Mouse (Mus musculus): Measurements from ENCODE around the gene Sohlh2.

The Sohlh2 gene

DNA sequence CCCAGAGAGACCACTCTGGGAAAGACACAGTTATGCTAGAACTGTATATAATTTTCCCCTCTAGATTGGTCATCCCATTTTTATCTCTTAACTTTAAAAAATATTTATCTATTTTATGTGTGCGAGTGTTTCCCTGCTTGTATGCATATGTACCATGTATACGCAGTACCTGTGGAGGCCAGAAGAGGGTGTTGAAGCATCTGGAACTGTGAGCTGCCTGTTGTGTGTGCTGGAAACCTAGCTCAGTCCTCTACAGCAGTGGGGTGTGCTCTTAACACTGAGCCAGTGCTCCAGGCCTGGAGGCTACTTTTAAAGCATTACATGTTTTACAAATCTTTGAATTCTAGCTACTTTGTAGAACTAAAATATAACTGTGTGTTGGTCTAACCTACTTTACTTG, 24.6 kb downstream of the Sohlh2 start:
- in situ Hi-C loops (cut with MseI, MboI) = no loop called here

DNA sequence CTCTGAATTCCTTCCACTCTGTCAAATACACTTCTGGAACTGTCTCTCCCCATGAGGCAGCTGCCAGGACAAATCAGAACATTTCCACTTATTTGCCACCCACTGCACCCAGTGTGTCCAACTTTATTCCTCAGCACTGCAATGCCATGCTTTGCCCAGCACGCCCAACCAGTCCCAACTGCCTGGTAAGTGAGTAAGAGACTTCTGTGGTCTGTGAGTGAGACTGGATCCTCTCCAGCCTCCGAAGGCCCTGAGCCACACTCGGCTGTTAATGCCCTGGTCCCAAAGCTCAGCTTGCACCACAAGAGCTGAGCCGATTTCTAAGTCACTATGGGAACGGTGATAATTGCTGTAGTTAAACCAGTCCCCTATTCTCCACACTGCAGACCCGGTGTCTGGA, 25.8 kb downstream of the Sohlh2 start:
- in situ Hi-C loops (cut with MseI, MboI) = no loop called here

DNA sequence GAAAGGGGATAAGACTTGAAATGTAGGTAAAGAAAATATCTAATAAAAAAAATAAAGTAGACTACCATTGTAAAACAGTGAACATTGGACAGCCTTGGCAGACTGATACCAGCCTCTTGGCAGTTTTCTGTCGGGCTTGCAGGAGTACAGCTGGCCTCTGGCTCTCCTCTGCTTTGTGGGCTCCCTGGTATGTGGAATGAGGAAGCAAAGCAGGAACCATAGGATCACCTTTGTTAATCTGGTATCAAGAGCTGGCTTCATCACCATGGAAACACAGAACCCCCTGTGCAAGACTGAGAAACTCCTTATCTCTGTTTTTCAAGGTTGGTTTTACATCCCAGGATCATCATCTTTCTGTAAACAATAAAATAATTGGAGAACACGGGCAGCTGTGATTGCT, 30.4 kb downstream of the Sohlh2 start:
- in situ Hi-C loops (cut with MseI, MboI) = no loop called here

- in situ Hi-C loops (cut with MseI, MboI) = no loop called here
These were observed 32.0 kb downstream of the Sohlh2 start for GRCm38 (mm10) chr3:55213785-55214184.

- in situ Hi-C loops (cut with MseI, MboI) = no loop called here
These were observed 32.6 kb downstream of the Sohlh2 start for GRCm38 (mm10) chr3:55214413-55214812.

DNA sequence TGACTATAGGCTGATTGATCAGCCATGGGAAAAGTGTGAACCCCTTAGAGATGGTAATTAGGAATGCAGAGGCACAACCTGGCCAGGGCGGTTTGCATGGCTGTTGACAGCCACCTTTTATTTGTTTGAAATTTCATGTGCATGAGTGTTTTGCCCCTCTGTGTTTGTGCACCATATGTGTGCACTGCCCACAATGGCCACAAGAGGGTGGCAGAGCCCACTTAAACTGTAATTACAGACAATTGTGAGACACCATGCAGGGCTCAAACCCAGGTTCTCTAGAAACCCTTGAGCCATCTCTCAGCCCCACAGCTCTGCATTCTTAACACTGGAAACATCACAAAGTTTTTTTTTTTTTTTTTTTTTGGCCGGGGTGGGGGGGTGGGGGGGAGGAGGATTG, 40.7 kb downstream of the Sohlh2 start:
- in situ Hi-C loops (cut with MseI, MboI) = loop anchor here in 1 of 2 experiments (10.0 kb wide), 1 partner anchor 132 kb away; no protein-coding TSS in a partner anchor

DNA sequence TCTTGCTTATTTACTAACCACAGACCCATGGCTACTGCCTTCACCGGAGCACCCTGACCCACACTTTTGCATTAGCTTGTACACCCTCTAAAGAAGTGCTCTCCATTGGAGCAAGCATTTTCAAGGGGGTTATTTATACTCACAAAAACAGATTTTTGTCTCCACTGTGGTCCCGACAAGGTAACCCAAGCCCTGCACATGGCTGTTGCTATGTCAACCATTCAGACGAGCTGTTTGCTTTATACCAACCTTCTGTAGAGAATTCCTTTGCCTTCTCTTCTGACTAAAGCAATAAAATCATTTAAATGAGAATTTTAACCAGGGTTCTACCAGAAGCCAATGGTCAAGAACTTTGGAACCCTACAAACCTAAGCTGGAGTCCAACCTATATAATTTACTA, 42.0 kb downstream of the Sohlh2 start:
- in situ Hi-C loops (cut with MseI, MboI) = loop anchor here in 1 of 2 experiments (10.0 kb wide), 1 partner anchor 131 kb away; no protein-coding TSS in a partner anchor

GRCm38 (mm10) chr3:55226501-55227213, 44.8 kb downstream of the Sohlh2 start:
- in situ Hi-C loops (cut with MseI, MboI) = loop anchor here in 1 of 2 experiments (10.0 kb wide), 1 partner anchor 128 kb away; no protein-coding TSS in a partner anchor

- in situ Hi-C loops (cut with MseI, MboI) = loop anchor here in 1 of 2 experiments (10.0 kb wide), 1 partner anchor 128 kb away; no protein-coding TSS in a partner anchor
These were observed 45.4 kb downstream of the Sohlh2 start for GRCm38 (mm10) chr3:55227214-55227581.

DNA sequence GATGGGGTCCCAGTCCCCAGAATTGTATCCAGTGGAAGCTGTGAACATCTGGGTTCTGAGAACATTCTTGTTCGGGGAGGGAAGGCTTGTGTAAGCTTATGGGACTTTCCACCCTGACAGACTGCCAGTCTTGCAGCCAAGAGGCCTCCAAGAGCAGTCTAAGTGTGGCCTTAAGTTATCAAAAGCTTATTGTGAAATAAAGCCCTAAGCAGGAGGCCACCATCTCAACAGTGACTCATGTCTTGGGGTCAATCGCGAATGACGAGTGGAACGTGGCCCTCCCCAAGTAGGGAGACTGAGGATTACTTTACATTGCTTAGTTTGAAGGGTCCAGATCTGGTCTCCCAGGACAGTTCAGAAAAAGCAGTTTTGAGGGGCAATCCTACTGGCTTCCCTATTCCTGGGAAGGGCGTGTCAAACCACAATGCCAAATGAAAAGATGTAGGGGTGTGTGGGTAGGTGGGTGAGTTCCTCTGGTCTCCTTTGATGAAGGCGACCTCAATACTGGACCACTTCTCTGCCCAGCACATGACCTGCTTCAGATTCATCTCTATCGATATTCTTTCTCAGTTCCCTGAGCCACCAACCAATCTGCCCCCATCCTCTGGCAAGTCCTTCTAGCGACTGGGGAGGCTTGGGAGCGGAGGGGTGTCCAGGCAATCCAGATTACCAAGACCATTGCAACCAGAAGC, 60.0 kb downstream of the Sohlh2 start, which contains the start of gene Dclk1:
TSS of gene Dclk1 (plus strand) at position 635 of the 692 bp plus-strand sequence.
- in situ Hi-C loops (cut with MseI, MboI) = no loop called here

DNA sequence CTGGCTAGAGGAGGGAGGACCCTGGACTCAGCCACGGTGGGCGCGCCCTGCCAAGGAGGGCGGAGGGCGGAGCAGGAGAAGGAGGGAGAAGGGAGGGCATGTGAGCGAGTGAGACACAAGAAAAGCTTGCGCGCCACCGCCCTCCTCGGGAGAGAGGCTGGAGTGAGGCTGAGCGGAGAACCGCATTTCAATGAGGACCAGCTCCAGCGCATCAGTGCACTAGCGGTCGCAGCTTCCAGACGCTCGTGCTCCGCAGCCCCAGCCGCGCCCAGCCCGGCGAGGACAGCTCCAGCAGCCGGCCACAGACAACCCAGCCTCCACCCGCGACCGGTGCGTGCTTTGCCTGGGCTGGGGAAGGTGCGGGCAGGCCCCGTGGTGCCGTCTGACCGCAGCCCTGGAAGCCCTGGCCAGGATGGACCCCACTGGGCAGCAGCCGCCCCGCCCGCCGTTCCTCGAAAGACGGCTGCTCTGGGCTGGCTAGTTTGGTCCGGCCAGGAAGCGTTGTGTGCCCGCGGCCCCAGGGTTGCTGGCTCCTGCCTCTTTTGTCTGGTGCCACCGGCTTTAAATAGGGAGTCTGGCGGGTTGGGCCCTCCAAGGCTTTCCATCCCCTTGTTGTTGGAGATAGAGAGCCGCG, 60.7 kb downstream of the Sohlh2 start:
- in situ Hi-C loops (cut with MseI, MboI) = no loop called here

DNA sequence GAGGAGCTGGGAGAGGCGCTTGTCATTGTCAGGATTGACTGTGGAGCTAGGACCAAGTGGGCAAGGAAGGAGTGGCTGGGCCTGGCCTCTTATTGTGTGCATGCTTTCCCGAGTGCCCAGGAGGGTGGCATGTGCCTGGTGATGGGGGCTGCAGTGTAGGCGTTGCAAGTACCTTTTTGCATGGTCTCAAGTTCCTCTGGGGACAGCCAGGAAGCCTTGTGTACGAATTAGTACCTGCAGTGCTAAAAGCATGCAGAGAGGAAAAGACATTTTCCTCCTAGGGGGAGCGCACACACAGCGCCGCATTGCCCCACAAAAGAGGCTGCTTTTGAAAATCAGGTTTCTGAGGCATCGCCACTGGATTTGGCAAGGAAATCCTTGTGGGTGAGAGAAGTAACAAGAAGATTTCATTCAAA, 61.2 kb downstream of the Sohlh2 start:
- in situ Hi-C loops (cut with MseI, MboI) = no loop called here

GRCm38 (mm10) chr3:55244087-55244486, 62.3 kb downstream of the Sohlh2 start:
- in situ Hi-C loops (cut with MseI, MboI) = no loop called here

DNA sequence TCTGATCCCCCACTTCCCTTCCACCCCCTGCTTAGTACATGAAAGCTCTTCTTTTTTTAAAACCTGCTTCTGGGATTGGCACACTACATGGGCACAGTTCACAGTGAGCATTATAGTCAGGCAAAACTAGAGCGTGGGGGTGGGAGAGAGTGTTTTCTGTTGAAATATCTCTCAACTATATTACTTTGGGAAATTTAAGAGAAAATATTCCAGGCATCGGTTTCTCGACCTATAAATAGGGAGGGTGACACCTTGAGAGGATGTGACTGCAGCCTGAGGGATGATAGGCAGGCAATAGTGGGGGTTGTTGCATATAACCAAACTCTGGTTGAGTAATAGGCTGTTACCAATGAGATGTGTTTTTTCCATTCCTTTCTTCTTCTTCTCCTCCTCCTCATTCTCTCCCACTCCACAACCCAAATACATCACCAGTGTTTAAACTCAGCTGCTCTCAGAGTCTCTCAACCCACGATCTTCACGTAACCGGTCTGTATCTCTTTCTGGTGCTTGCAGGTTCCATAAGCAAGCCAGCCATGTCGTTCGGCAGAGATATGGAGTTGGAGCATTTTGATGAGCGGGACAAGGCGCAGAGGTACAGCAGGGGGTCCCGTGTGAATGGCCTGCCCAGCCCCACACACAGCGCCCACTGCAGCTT, 64.9 kb downstream of the Sohlh2 start:
- in situ Hi-C loops (cut with MseI, MboI) = no loop called here

DNA sequence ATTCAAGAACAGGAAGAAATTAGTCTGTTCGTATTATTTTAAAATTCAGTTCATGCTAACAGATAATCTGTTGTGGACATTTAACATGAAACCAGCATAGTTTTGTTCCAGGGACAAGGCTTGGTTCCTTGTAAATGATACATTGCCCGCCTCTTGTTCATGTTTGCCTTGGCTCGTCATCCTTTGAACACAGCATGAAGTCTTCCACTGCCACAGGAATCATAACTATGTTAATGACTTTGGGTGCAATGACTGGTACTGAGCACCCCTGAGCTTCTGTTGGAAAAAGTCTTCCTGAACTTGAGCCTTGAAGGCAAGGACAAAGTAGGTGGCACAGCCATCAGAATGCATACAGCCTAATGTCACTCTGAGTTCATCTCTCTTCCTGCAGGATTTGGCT, 66.2 kb downstream of the Sohlh2 start:
- in situ Hi-C loops (cut with MseI, MboI) = no loop called here

- in situ Hi-C loops (cut with MseI, MboI) = no loop called here
These were observed 66.7 kb downstream of the Sohlh2 start for GRCm38 (mm10) chr3:55248508-55248907.

- in situ Hi-C loops (cut with MseI, MboI) = no loop called here
These were observed 68.8 kb downstream of the Sohlh2 start for GRCm38 (mm10) chr3:55250631-55251030.
